Mouse (Mus musculus): ENCODE data around the gene Rnf17. TPM values are rescaled to one million over a fixed set of nuclear protein-coding genes. Genes with fewer than 3 reads are reported as not detected.

Gene Rnf17
- total and polyA plus RNA-seq, 3 experiments = 0.16 TPM; not detected in 2

DNA sequence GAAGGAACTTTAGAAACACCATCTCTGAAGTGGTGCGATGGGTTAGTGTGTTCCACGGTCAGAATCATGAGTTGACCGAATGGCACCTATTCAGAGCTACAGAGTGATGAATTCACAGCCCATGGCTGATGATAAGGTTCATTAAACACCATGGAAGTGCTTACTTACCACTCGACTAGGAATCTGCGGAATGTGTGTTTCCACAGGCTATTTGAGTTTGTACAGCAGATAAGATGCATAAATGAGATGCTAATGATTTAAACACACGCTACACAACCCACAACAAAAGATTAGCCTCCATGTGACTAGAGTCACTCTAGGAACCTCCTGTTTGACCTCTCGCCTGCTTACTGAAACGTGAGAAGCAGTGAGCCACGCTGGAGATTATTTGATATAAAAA is 23.0 kb upstream of the Rnf17 start:
- no peaks in the 10 kb centered on the region for H3K4me1 ChIP-seq (ENCODE audit: insufficient read depth, low read depth, low read length)
- no peak for ATAC-seq (ENCODE audit: extremely low read depth, insufficient number of reproducible peaks, low FRiP score, poor library complexity, severe bottlenecking)
- TF ChIP-seq CTCF (IDR thresholded peaks at IDR 0.05; ENCODE audit: low read depth, low read length) = no peak
- TF ChIP-seq POLR2AphosphoS5 (IDR thresholded peaks at IDR 0.05; ENCODE audit: insufficient replicate concordance, low read depth, low read length) = no peak
- TF ChIP-seq TAL1 (conservative IDR thresholded peaks at IDR 0.05; ENCODE audit: low read depth, low read length) = no peak
- no peak for TF ChIP-seq GATA2 (IDR thresholded peaks at IDR 0.05; ENCODE audit: borderline replicate concordance, low read depth, low read length)
- TF ChIP-seq GATA1 (IDR thresholded peaks at IDR 0.05; ENCODE audit: borderline replicate concordance, low read length) = no peak
- DNase-seq (ENCODE audit: low spot score) = no peak
- no peaks in the 10 kb centered on the region for H3K9me3 ChIP-seq (replicated peaks)
- H3K4me3 ChIP-seq (ENCODE audit: low read depth, low read length) = no peak overlapping the region
- no peaks in the 10 kb centered on the region for H3K36me3 ChIP-seq (replicated peaks)
- peaks cover 2% of the 10 kb centered on the region for H3K27me3 ChIP-seq (ENCODE audit: insufficient read depth, low read length)

DNA sequence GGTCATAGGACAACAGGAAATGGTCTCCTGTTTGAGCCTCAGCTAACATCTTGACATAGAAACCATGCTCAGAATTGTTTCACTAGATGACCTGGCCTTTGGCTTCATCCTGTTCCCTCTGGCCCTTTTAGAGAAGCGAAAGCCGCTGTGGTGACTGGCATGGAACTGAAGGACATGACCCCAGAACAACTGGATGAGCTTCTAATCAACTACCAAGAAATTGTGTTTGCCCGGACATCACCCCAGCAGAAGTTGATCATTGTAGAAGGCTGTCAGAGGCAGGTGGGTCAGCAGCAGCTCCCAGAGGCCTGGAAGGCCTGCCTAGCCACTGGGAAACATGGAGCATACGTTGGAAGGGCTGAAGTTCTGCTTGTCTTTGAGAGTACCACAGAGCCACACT is 20.0 kb upstream of the Rnf17 start:
- Histone ChIP-seq H3K27me3 (ENCODE audit: insufficient read depth, low read length) (peaks cover 2% of the 10 kb centered on the region), H3K4me1 (ENCODE audit: insufficient read depth, low read depth, low read length) (no peaks in the 10 kb centered on the region), H3K9me3 (replicated peaks) (no peaks in the 10 kb centered on the region), H3K36me3 (replicated peaks) (no peaks in the 10 kb centered on the region), H3K4me3 (ENCODE audit: low read depth, low read length) (no peak overlapping the region)
- TF ChIP-seq POLR2AphosphoS5 (IDR thresholded peaks at IDR 0.05; ENCODE audit: insufficient replicate concordance, low read depth, low read length) (no peak), GATA1 (IDR thresholded peaks at IDR 0.05; ENCODE audit: borderline replicate concordance, low read length) (no peak), CTCF (IDR thresholded peaks at IDR 0.05; ENCODE audit: low read depth, low read length) (no peak), TAL1 (conservative IDR thresholded peaks at IDR 0.05; ENCODE audit: low read depth, low read length) (no peak), GATA2 (IDR thresholded peaks at IDR 0.05; ENCODE audit: borderline replicate concordance, low read depth, low read length) (no peak)
- DNase-seq (ENCODE audit: low spot score) = no peak
- ATAC-seq (ENCODE audit: extremely low read depth, insufficient number of reproducible peaks, low FRiP score, poor library complexity, severe bottlenecking) = no peak

- no peak for ATAC-seq (ENCODE audit: extremely low read depth, insufficient number of reproducible peaks, low FRiP score, poor library complexity, severe bottlenecking)
- no peaks in the 10 kb centered on the region for H3K36me3 ChIP-seq (replicated peaks)
- TF ChIP-seq GATA2 (IDR thresholded peaks at IDR 0.05; ENCODE audit: borderline replicate concordance, low read depth, low read length) = no peak
- no peak for TF ChIP-seq GATA1 (IDR thresholded peaks at IDR 0.05; ENCODE audit: borderline replicate concordance, low read length)
- no peak for TF ChIP-seq TAL1 (conservative IDR thresholded peaks at IDR 0.05; ENCODE audit: low read depth, low read length)
- no peak for TF ChIP-seq POLR2AphosphoS5 (IDR thresholded peaks at IDR 0.05; ENCODE audit: insufficient replicate concordance, low read depth, low read length)
- no peak for TF ChIP-seq CTCF (IDR thresholded peaks at IDR 0.05; ENCODE audit: low read depth, low read length)
- H3K9me3 ChIP-seq (replicated peaks) = no peaks in the 10 kb centered on the region
- H3K4me3 ChIP-seq (ENCODE audit: low read depth, low read length) = no peak overlapping the region
- no peaks in the 10 kb centered on the region for H3K4me1 ChIP-seq (ENCODE audit: insufficient read depth, low read depth, low read length)
- DNase-seq (ENCODE audit: low spot score) = no peak
- peaks cover 11% of the 10 kb centered on the region for H3K27me3 ChIP-seq (ENCODE audit: insufficient read depth, low read length)
These were observed 12.1 kb upstream of the Rnf17 start for GRCm38 (mm10) chr14:56390247-56390646.

GRCm38 (mm10) chr14:56393704-56394312 is 8.6 kb upstream of the Rnf17 start:
- no peak for ATAC-seq (ENCODE audit: extremely low read depth, insufficient number of reproducible peaks, low FRiP score, poor library complexity, severe bottlenecking)
- Histone ChIP-seq H3K9me3 (replicated peaks) (no peaks in the 10 kb centered on the region), H3K4me3 (ENCODE audit: low read depth, low read length) (no peak overlapping the region), H3K36me3 (replicated peaks) (no peaks in the 10 kb centered on the region), H3K4me1 (ENCODE audit: insufficient read depth, low read depth, low read length) (no peaks in the 10 kb centered on the region), H3K27me3 (ENCODE audit: insufficient read depth, low read length) (peaks cover 16% of the 10 kb centered on the region)
- no peak for TF ChIP-seq TAL1 (conservative IDR thresholded peaks at IDR 0.05; ENCODE audit: low read depth, low read length)
- no peak for TF ChIP-seq GATA2 (IDR thresholded peaks at IDR 0.05; ENCODE audit: borderline replicate concordance, low read depth, low read length)
- TF ChIP-seq POLR2AphosphoS5 (IDR thresholded peaks at IDR 0.05; ENCODE audit: insufficient replicate concordance, low read depth, low read length) = no peak
- TF ChIP-seq CTCF (IDR thresholded peaks at IDR 0.05; ENCODE audit: low read depth, low read length) = no peak
- TF ChIP-seq GATA1 (IDR thresholded peaks at IDR 0.05; ENCODE audit: borderline replicate concordance, low read length) = no peak
- DNase-seq (ENCODE audit: low spot score) = no peak

DNA sequence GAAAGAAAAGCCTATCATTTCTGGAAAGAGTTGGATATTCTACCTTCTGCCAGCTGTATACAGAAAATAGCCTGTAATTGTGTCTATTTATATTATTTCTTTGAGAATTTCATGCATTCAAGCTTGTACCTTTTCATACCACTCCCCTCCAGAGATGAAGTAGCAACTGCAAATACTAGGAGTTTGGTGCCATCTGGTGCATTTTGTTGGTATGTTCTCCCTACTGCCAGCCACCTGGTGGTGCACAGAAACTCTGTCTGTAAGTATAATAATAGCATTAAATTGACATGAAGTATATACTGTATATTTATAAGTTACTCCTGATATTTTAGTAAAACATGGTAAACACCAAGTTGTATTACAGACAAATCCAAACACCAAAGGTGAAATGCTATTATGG is 4.4 kb upstream of the Rnf17 start:
- Histone ChIP-seq H3K4me3 (ENCODE audit: low read depth, low read length) (no peak overlapping the region), H3K4me1 (ENCODE audit: insufficient read depth, low read depth, low read length) (no peaks in the 10 kb centered on the region), H3K36me3 (replicated peaks) (no peaks in the 10 kb centered on the region), H3K27me3 (ENCODE audit: insufficient read depth, low read length) (peaks cover 12% of the 10 kb centered on the region; the same call in 1 of the 2 replicates), H3K9me3 (replicated peaks) (no peaks in the 10 kb centered on the region)
- ATAC-seq (ENCODE audit: extremely low read depth, insufficient number of reproducible peaks, low FRiP score, poor library complexity, severe bottlenecking) (no peak), DNase-seq (ENCODE audit: low spot score) (no peak)
- TF ChIP-seq CTCF (IDR thresholded peaks at IDR 0.05; ENCODE audit: low read depth, low read length) = no peak
- TF ChIP-seq GATA2 (IDR thresholded peaks at IDR 0.05; ENCODE audit: borderline replicate concordance, low read depth, low read length) = no peak
- no peak for TF ChIP-seq TAL1 (conservative IDR thresholded peaks at IDR 0.05; ENCODE audit: low read depth, low read length)
- no peak for TF ChIP-seq GATA1 (IDR thresholded peaks at IDR 0.05; ENCODE audit: borderline replicate concordance, low read length)
- no peak for TF ChIP-seq POLR2AphosphoS5 (IDR thresholded peaks at IDR 0.05; ENCODE audit: insufficient replicate concordance, low read depth, low read length)

- H3K4me3 ChIP-seq (ENCODE audit: low read depth, low read length) = no peak overlapping the region
- TF ChIP-seq GATA2 (IDR thresholded peaks at IDR 0.05; ENCODE audit: borderline replicate concordance, low read depth, low read length) = no peak
- TF ChIP-seq CTCF (IDR thresholded peaks at IDR 0.05; ENCODE audit: low read depth, low read length) = no peak
- no peak for TF ChIP-seq TAL1 (conservative IDR thresholded peaks at IDR 0.05; ENCODE audit: low read depth, low read length)
- TF ChIP-seq POLR2AphosphoS5 (IDR thresholded peaks at IDR 0.05; ENCODE audit: insufficient replicate concordance, low read depth, low read length) = no peak
These were observed 643 bp downstream of the Rnf17 start for GRCm38 (mm10) chr14:56403072-56403375.

More at GRCm38 (mm10) chr14:56403072-56403375, 643 bp downstream of the Rnf17 start:
- peaks cover 4% of the 10 kb centered on the region; the same call in 1 of the 2 replicates for H3K27me3 ChIP-seq (ENCODE audit: insufficient read depth, low read length)
- no peak for DNase-seq (ENCODE audit: low spot score)
- H3K36me3 ChIP-seq (replicated peaks) = no peaks in the 10 kb centered on the region
- no peaks in the 10 kb centered on the region for H3K4me1 ChIP-seq (ENCODE audit: insufficient read depth, low read depth, low read length)
- no peak for ATAC-seq (ENCODE audit: extremely low read depth, insufficient number of reproducible peaks, low FRiP score, poor library complexity, severe bottlenecking)
- H3K9me3 ChIP-seq (replicated peaks) = no peaks in the 10 kb centered on the region
